Mouse (Mus musculus) brain, embryonic 14.5 days (tissue): ENCODE data around the gene Slc25a20.

Experiments used
- CTCF ChIP-seq: fragments of 200-500 bp; IDR thresholded peaks from 2 replicates; pipeline ENCODE4 v1.5.1; 2012; ENCODE audit warnings: inconsistent platforms, mild to moderate bottlenecking, moderate library complexity, borderline replicate concordance; ENCODE audit not compliant: insufficient read depth, insufficient read length; ENCODE audit errors: extremely low read depth
- POLR2A ChIP-seq: fragments of 200-500 bp; IDR thresholded peaks from 2 replicates; pipeline ENCODE4 v1.6.1; 2012; ENCODE audit warnings: mild to moderate bottlenecking, inconsistent platforms, borderline replicate concordance; ENCODE audit not compliant: poor library complexity, insufficient read depth, insufficient read length, severe bottlenecking; ENCODE audit errors: extremely low read depth

GRCm38 (mm10) chr9:108639825-108640224 is 22.1 kb upstream of the Slc25a20 start:
- TF ChIP-seq CTCF = no peak
- no peak for TF ChIP-seq POLR2A
